Mouse (Mus musculus): ENCODE data around the gene Ripor2.

- no peak for TF ChIP-seq CTCF (IDR thresholded peaks at IDR 0.05; ENCODE audit: borderline replicate concordance, control insufficient read depth, extremely low read depth, insufficient read depth, low read length, poor library complexity)
- TF ChIP-seq POLR2A (IDR thresholded peaks at IDR 0.05; ENCODE audit: control insufficient read depth, extremely low read depth, insufficient read depth, low read length, poor library complexity) = no peak
Observed at GRCm38 (mm10) chr13:24616645-24617044, 34.7 kb downstream of the Ripor2 start.
